Mouse (Mus musculus) midbrain, postnatal 0 days (tissue): ENCODE measurements at regions not wholly inside any gene's neighbourhood (a gene's known extent, or its start where the extent isn't known, plus 50 kb on each side); places are given as distances from the start of the nearest gene placed in this dataset.

Source experiments
- ATAC-seq: fragments of 200-750 bp; cut with Nextera tagmentation; 2 replicates; pipeline ENCODE4 v1.8.0; 2017; ENCODE audit warnings: moderate number of reproducible peaks, mild to moderate bottlenecking, moderate TSS enrichment, moderate library complexity; ENCODE audit not compliant: low FRiP score
- DNase-seq: peaks from one replicate; pipeline ENCODE4 v3.0.0-alpha.2; 2015; ENCODE audit warnings: low spot score
- H3K27ac ChIP-seq: fragments of 300-500 bp; sonication (generic); 2 replicates; pipeline ENCODE4 v1.5.1; 2014; ENCODE audit warnings: low read depth, mild to moderate bottlenecking, low read length, mixed read lengths
- H3K27me3 ChIP-seq: fragments of 300-500 bp; sonication (generic); 2 replicates; pipeline ENCODE4 v1.6.1; 2014; ENCODE audit warnings: low read length, control low read depth, mixed read lengths; ENCODE audit not compliant: insufficient read depth
- H3K36me3 ChIP-seq: fragments of 300-500 bp; sonication (generic); 2 replicates; pipeline ENCODE4 v1.6.1; 2014; ENCODE audit warnings: low read length, control low read depth, mixed read lengths; ENCODE audit not compliant: insufficient read depth
- H3K4me1 ChIP-seq: fragments of 300-500 bp; sonication (generic); 2 replicates; pipeline ENCODE4 v1.6.1; 2014; ENCODE audit warnings: mild to moderate bottlenecking, control low read depth, antibody characterized with exemption, low read length, mixed read lengths; ENCODE audit not compliant: insufficient read depth
- H3K4me2 ChIP-seq: fragments of 300-500 bp; sonication (generic); 2 replicates; pipeline ENCODE4 v1.6.1; 2014; ENCODE audit warnings: low read depth, mild to moderate bottlenecking, low read length, mixed read lengths; ENCODE audit not compliant: poor library complexity, severe bottlenecking
- H3K4me3 ChIP-seq: fragments of 300-500 bp; sonication (generic); 2 replicates; pipeline ENCODE4 v1.5.1; 2014; ENCODE audit warnings: low read depth, mild to moderate bottlenecking, low read length, moderate library complexity
- H3K9ac ChIP-seq: fragments of 300-500 bp; sonication (generic); replicated peaks from 2 replicates; pipeline ENCODE4 v1.6.1; 2014; ENCODE audit warnings: mild to moderate bottlenecking, low read length, moderate library complexity, mixed read lengths; ENCODE audit not compliant: poor library complexity, severe bottlenecking
- H3K9me3 ChIP-seq: fragments of 300-500 bp; sonication (generic); 2 replicates; pipeline ENCODE4 v1.6.1; 2016; ENCODE audit warnings: low read length, control low read depth
- CTCF ChIP-seq: IDR thresholded peaks from 2 replicates; pipeline ENCODE4 v1.5.1; 2016; ENCODE audit warnings: antibody characterized with exemption, mild to moderate bottlenecking
- WGBS: fragments of 180-500 bp; shearing (Covaris S2); extraction: QIAGEN DNeasy Blood & Tissue Kit; methylation state at CpG from one replicate; pipeline ENCODE4 v1.1.7; 2014; 5-methylcytosine and 5-hydroxymethylcytosine counted together

DNA sequence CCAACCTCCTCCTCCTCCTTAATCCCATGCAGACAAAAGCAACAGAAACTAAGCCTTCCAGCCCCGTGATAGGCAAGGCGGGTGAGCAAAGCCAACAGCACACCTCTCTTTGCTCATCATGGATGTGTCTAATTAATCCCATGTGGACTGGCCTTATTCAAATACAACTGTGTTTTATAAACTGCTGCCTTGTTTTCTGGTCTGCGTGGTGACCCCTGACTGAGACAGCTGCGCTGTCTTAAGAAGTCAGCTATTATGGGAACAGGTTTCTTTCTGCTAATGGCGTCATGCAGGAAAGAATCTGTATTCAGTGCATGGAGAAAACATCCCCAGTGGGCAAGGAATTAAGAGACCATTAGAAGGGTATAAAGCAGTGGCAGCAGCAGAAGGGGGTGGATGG lies 161.6 kb upstream of the Kiz start:
- whole genome bisulfite sequencing = 10% methylated on average over 5 of the region's 5 CpGs
- Histone ChIP-seq H3K36me3 (no peaks in the 10 kb centered on the region), H3K9ac (no peak overlapping the region), H3K4me2 (peak overlapping the region; percentile 2), H3K4me3 (no peak overlapping the region), H3K9me3 (no peaks in the 10 kb centered on the region), H3K4me1 (no peaks in the 10 kb centered on the region; the same call in 1 of the 2 replicates), H3K27me3 (0 out of 2 replicates have a peak, but pooled peaks cover 4% of the 10 kb centered on the region), H3K27ac (no peak overlapping the region)
- ATAC-seq (0 out of 2 replicates have a peak, but pooled peaks have one; percentile 38), DNase-seq (peak; percentile 23)
- no peak for TF ChIP-seq CTCF

DNA sequence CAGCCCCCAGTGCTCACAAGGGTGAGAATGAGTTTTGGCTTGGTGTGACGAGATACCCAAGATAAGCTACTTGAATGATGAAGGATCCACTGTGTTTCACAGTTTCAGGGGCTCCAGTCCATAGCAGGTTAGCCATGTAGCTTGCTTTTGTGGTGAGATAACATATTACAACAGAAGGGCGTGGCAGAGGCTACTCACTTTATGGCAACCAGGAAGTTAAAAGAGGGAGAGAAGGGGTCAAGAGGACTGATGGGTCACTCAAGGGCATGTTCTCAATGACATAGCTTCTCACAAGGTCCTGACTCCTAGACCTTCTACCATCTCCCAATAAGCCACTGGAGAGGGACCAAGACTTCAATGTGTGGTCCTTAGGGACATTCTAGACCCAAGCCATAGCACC lies 159.4 kb upstream of the Kiz start:
- Histone ChIP-seq H3K4me3 (no peak overlapping the region), H3K27ac (no peak overlapping the region), H3K9me3 (no peaks in the 10 kb centered on the region), H3K27me3 (no peaks in the 10 kb centered on the region), H3K4me1 (no peaks in the 10 kb centered on the region; the same call in 1 of the 2 replicates), H3K4me2 (no peak overlapping the region), H3K9ac (no peak overlapping the region), H3K36me3 (no peaks in the 10 kb centered on the region)
- no peak for TF ChIP-seq CTCF
- DNase-seq (no peak), ATAC-seq (no peak)
- WGBS = 97% methylated on average over 2 of the region's 2 CpGs

- H3K9ac ChIP-seq = no peak overlapping the region
- WGBS = 89% methylated on average over 4 of the region's 4 CpGs
- H3K4me1 ChIP-seq = no peaks in the 10 kb centered on the region; the same call in 1 of the 2 replicates
- no peak overlapping the region for H3K27ac ChIP-seq
- H3K9me3 ChIP-seq = no peaks in the 10 kb centered on the region
- DNase-seq (no peak), ATAC-seq (no peak)
- TF ChIP-seq CTCF = no peak
- H3K27me3 ChIP-seq = no peaks in the 10 kb centered on the region
- H3K4me2 ChIP-seq = no peak overlapping the region
- no peaks in the 10 kb centered on the region for H3K36me3 ChIP-seq
- H3K4me3 ChIP-seq = no peak overlapping the region
These were observed 158.9 kb upstream of the Kiz start for GRCm38 (mm10) chr2:146696727-146697126.

DNA sequence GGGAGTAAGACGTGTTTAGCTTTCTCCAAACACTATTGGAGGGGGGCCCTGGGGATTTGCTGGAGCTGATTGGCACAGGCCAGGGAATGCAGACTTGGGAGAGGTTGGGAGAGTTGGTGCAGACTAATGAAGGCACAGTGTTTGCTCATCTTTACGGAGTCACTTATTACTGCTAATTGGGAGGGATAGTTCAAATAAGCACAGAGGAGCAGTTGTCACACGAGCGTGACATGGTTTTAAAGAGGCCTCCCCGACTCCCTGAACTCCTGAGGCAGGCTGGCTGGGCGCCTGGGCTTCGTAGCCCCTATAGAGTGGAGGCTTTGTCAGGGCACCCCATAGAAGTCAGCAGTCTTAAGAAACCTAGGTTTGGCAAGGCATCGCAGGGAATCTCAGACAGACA lies 145.0 kb upstream of the Kiz start:
- Histone ChIP-seq H3K27ac (no peak overlapping the region), H3K9ac (no peak overlapping the region), H3K4me1 (no peaks in the 10 kb centered on the region), H3K36me3 (no peaks in the 10 kb centered on the region), H3K4me2 (no peak overlapping the region), H3K9me3 (no peaks in the 10 kb centered on the region), H3K4me3 (no peak overlapping the region), H3K27me3 (no peaks in the 10 kb centered on the region)
- DNase-seq (peak; percentile 84), ATAC-seq (peak; percentile 72)
- no peak for TF ChIP-seq CTCF
- WGBS = 33% methylated on average over 8 of the region's 8 CpGs

GRCm38 (mm10) chr2:146721184-146721715 lies 134.4 kb upstream of the Kiz start:
- ATAC-seq (no peak), DNase-seq (no peak)
- Histone ChIP-seq H3K9ac (no peak overlapping the region), H3K9me3 (no peaks in the 10 kb centered on the region), H3K4me1 (0 out of 2 replicates have a peak, but pooled peaks cover 5% of the 10 kb centered on the region), H3K36me3 (no peaks in the 10 kb centered on the region), H3K4me3 (no peak overlapping the region), H3K4me2 (0 out of 2 replicates have a peak overlapping the region, but pooled peaks have one; percentile 19), H3K27ac (0 out of 2 replicates have a peak overlapping the region, but pooled peaks have one; percentile 26), H3K27me3 (peaks cover 8% of the 10 kb centered on the region)
- TF ChIP-seq CTCF = no peak
- WGBS = 21% methylated on average over 10 of the region's 10 CpGs

DNA sequence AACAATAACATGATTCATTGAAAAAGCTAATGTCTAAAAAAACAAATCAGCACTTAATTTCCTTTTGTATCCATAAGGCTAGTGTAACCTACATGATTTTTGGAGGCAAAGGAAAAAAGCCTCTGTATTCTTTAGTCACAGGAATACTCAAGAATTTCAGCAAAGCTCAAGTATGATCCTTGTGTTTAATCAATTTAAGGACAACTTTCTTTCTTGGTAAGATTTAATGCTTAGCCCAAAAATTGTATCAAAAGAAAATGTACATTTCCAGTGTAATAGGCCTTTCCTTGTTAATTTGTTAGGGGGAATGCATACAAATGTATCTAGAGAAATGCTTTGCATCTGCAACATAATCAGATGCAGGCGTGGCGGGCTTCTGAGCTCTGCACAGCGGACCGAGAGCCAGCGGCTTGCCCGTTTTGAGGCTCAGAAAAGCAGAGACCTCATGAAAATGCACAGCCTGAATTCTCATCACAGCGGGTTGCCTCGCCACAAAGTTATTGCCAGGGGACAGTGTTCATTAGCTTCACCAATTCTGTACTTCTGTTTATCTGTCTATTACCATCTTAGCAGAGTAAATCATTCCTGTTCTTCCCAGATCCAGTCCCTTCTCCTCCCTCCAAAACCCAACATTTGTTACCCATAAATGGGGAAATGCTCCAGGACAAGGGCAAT lies 133.2 kb upstream of the Kiz start:
- ATAC-seq = no peak

More for the DNA sequence above, 133.2 kb upstream of the Kiz start:
- Histone ChIP-seq H3K4me1 (0 out of 2 replicates have a peak, but pooled peaks cover 5% of the 10 kb centered on the region), H3K4me3 (no peak overlapping the region), H3K4me2 (no peak overlapping the region), H3K27me3 (peaks cover 9% of the 10 kb centered on the region), H3K36me3 (no peaks in the 10 kb centered on the region), H3K9ac (no peak overlapping the region), H3K9me3 (no peaks in the 10 kb centered on the region), H3K27ac (no peak overlapping the region)
- peak; percentile 33 for DNase-seq
- 12% methylated on average over 8 of the region's 8 CpGs for WGBS
- no peak for TF ChIP-seq CTCF
